In the genomic region with DNA sequence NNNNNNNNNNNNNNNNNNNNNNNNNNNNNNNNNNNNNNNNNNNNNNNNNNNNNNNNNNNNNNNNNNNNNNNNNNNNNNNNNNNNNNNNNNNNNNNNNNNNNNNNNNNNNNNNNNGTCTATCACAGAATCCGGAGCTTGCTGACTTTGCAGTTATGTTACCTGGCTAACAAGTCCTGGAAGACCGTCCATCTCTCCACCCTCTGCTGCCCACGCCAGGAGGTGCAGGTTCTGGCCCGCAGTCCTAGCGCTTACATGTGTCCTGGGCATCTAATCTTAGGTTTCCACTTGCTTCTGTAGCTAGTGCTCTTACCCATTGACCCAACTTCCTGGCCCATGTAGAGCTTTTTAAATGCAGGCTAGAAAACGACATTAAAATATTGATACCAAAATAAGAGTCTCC, we compare ENCODE assay signal across 19 mouse cellular contexts.
DNase-seq lines count a peak whose midpoint lies in the region; TF ChIP-seq lines count a peak whose summit lies in the region.
"Had no signal": no experiment of that assay in that cellular context is flagged by ENCODE, and none has a peak within 500 bp of the region (broad histone marks: within the 10 kb centered on the region; RNA-seq: fewer than 3 reads in every experiment).

No protein-coding gene starts in this region.

- no peaks in the 10 kb centered on the region for H3K27me3 ChIP-seq in cerebellum, adult 2 months (ENCODE audit: control insufficient read depth, insufficient read depth, low read length)
- H3K27me3 ChIP-seq: embryonic facial prominence, embryonic 12.5 days; forebrain, embryonic 13.5 days; forebrain, embryonic 15.5 days had no signal

- H3K27ac ChIP-seq in cerebellum, adult 2 months (ENCODE audit: insufficient read depth, low read length), result no peak overlapping the region
- no peak overlapping the region for H3K27ac ChIP-seq in gastrocnemius, adult 2 months
- H3K27ac ChIP-seq: embryonic facial prominence, embryonic 10.5 days; embryonic facial prominence, embryonic 12.5 days; forebrain, embryonic 13.5 days; forebrain, embryonic 15.5 days had no signal

- peak; percentile 25; the same call in 1 of the 2 replicates for TF ChIP-seq CTCF in cerebellum, adult 2 months (IDR thresholded peaks at IDR 0.05; ENCODE audit: borderline replicate concordance, insufficient read depth, low read depth, low read length)
- peak; percentile 34 for TF ChIP-seq CTCF in gastrocnemius, adult 2 months (IDR thresholded peaks at IDR 0.05)

- 36% methylated on average over 6 of the region's 6 CpGs for WGBS in cerebellum, adult 2 months

- intact Hi-C loops in gastrocnemius, adult 2 months (cut with DNase I), result no loop called here

- DNase-seq in cerebellum, adult 2 months, result peak in 1 of 2 experiments; percentile 39
- DNase-seq in cerebellum, adult 11-12 months, result no peak
- DNase-seq in gastrocnemius, adult 2 months, result peak; percentile 51
- no peak for DNase-seq in gastrocnemius, postnatal 10 days
- DNase-seq in kidney, adult 9 months, result peak; percentile 1
- DNase-seq in kidney, postnatal 4 days, result no peak
- DNase-seq in layer of hippocampus, postnatal 14 days (ENCODE audit: low spot score in 2 of 2), result no peak
- DNase-seq: adrenal gland, adult 2 months; adrenal gland, postnatal 10 days; adrenal gland, postnatal 25 days; cerebellum, adult 11 months; cerebellum, adult 8-10 months; cerebellum, adult 9-11 months; cerebellum, postnatal 36 days; forebrain, postnatal 0 days had no signal

- TF ChIP-seq POLR2A in cerebellum, adult 2 months (IDR thresholded peaks at IDR 0.05; ENCODE audit: borderline replicate concordance, insufficient read depth, low read length), result no peak

- peaks cover 5% of the 10 kb centered on the region for H3K4me1 ChIP-seq in cerebellum, adult 2 months (ENCODE audit: control insufficient read depth, insufficient read depth, low read length)
- H3K4me1 ChIP-seq: forebrain, embryonic 13.5 days had no signal

- no peak overlapping the region for H3K4me3 ChIP-seq in cerebellum, adult 2 months (replicated peaks; ENCODE audit: insufficient read depth, low read depth, low read length)
- no peak overlapping the region for H3K4me3 ChIP-seq in gastrocnemius, adult 2 months
- H3K4me3 ChIP-seq: embryonic facial prominence, embryonic 10.5 days; embryonic facial prominence, embryonic 12.5 days; forebrain, embryonic 13.5 days; forebrain, embryonic 15.5 days had no signal

Comparison
In these comparisons a context has a peak if more than half of its experiments do, and no peak if none do; other contexts are left out.
1. DNase-seq: peak in gastrocnemius, adult 2 months (single experiment) and kidney, adult 9 months (single experiment); none in cerebellum, adult 11-12 months (single experiment), gastrocnemius, postnatal 10 days (single experiment), kidney, postnatal 4 days (0 of 2) and layer of hippocampus, postnatal 14 days (0 of 2).